Mouse (Mus musculus) skeletal muscle tissue, adult 2 months (tissue): ENCODE measurements around the gene Ahdc1.
A peak's percentile ranks its signal among the peaks of the same experiment; 100 is the strongest.

ENCODE experiments used
- DNase-seq: peaks from one replicate; pipeline ENCODE4 v3.0.0-alpha.2; 2012; ENCODE audit warnings: low read depth, low spot score

Ahdc1 gene

GRCm38 (mm10) chr4:133039116-133039819 lies 28.2 kb downstream of the Ahdc1 start:
- no peak for DNase-seq

GRCm38 (mm10) chr4:133039832-133040231 lies 28.8 kb downstream of the Ahdc1 start:
- no peak for DNase-seq

- no peak for DNase-seq
These were observed 29.3 kb downstream of the Ahdc1 start for GRCm38 (mm10) chr4:133040241-133040904.

GRCm38 (mm10) chr4:133042244-133042643 lies 31.2 kb downstream of the Ahdc1 start:
- DNase-seq = no peak

- DNase-seq = peak; percentile 59
These were observed 31.9 kb downstream of the Ahdc1 start for GRCm38 (mm10) chr4:133042651-133043635.

- DNase-seq = peak; percentile 80
These were observed 33.0 kb downstream of the Ahdc1 start for GRCm38 (mm10) chr4:133043798-133044646.

GRCm38 (mm10) chr4:133044647-133045094 lies 33.6 kb downstream of the Ahdc1 start:
- no peak for DNase-seq

- DNase-seq = no peak
These were observed 34.9 kb downstream of the Ahdc1 start for GRCm38 (mm10) chr4:133045771-133046474.

GRCm38 (mm10) chr4:133046691-133047352 lies 35.8 kb downstream of the Ahdc1 start:
- DNase-seq = no peak

GRCm38 (mm10) chr4:133047353-133048105 lies 36.5 kb downstream of the Ahdc1 start:
- no peak for DNase-seq

GRCm38 (mm10) chr4:133049071-133049920 lies 38.2 kb downstream of the Ahdc1 start:
- DNase-seq = no peak

GRCm38 (mm10) chr4:133050196-133050836 lies 39.3 kb downstream of the Ahdc1 start:
- DNase-seq = no peak

- no peak for DNase-seq
These were observed 39.9 kb downstream of the Ahdc1 start for GRCm38 (mm10) chr4:133050837-133051549.

- no peak for DNase-seq
These were observed 40.4 kb downstream of the Ahdc1 start for GRCm38 (mm10) chr4:133051550-133051865.

- no peak for DNase-seq
These were observed 41.1 kb downstream of the Ahdc1 start for GRCm38 (mm10) chr4:133052029-133052745.

- DNase-seq = no peak
These were observed 42.0 kb downstream of the Ahdc1 start for GRCm38 (mm10) chr4:133052995-133053572.
